Mouse (Mus musculus): ENCODE data around the gene Cetn4. TPM values are rescaled to one million over a fixed set of nuclear protein-coding genes. Genes with fewer than 3 reads are reported as not detected.
A peak's percentile ranks its signal among the peaks of the same experiment; 100 is the strongest.

Cetn4 gene
- total and polyA plus RNA-seq, 3 experiments: 0.57 to 0.70 (median 0.63) TPM

- H3K36me3 ChIP-seq (ENCODE audit: control insufficient read depth, insufficient read depth, low read length): no peaks in the 10 kb centered on the region; the same call in none of the 2 replicates
- no peak overlapping the region for H3K4me3 ChIP-seq
- no peak overlapping the region for H3K9ac ChIP-seq (ENCODE audit: low read depth, low read length)
- H3K27me3 ChIP-seq (ENCODE audit: control insufficient read depth, insufficient read depth, low read length): no peaks in the 10 kb centered on the region
- WGBS: 92% methylated on average over 1 of the region's 1 CpGs
- H3K4me1 ChIP-seq (ENCODE audit: control insufficient read depth, insufficient read depth, low read length): peaks cover 9% of the 10 kb centered on the region
- H3K79me2 ChIP-seq (replicated peaks; ENCODE audit: control insufficient read depth, insufficient read depth, low read length): no peaks in the 10 kb centered on the region
- intact Hi-C loops (cut with DNase I): no loop called here
- no peak overlapping the region for H3K27ac ChIP-seq
- DNase-seq: no peak
- no peak for TF ChIP-seq CTCF (IDR thresholded peaks at IDR 0.05)
- no peak for TF ChIP-seq POLR2A (IDR thresholded peaks at IDR 0.05; ENCODE audit: insufficient read depth, low read depth, low read length)
- no peak for TF ChIP-seq EP300 (IDR thresholded peaks at IDR 0.05; ENCODE audit: insufficient read depth, low read depth, low read length)
Observed at GRCm38 (mm10) chr3:37316233-37316632, 3.7 kb upstream of the Cetn4 start.

- TF ChIP-seq CTCF (IDR thresholded peaks at IDR 0.05) (no peak), POLR2A (IDR thresholded peaks at IDR 0.05; ENCODE audit: insufficient read depth, low read depth, low read length) (no peak), EP300 (IDR thresholded peaks at IDR 0.05; ENCODE audit: insufficient read depth, low read depth, low read length) (no peak)
- peak; percentile 20 to 21 for DNase-seq
- intact Hi-C loops (cut with DNase I): no loop called here
- H3K27me3 ChIP-seq (ENCODE audit: control insufficient read depth, insufficient read depth, low read length): no peaks in the 10 kb centered on the region
- WGBS: 37% methylated on average over 1 of the region's 1 CpGs
- no peaks in the 10 kb centered on the region for H3K79me2 ChIP-seq (replicated peaks; ENCODE audit: control insufficient read depth, insufficient read depth, low read length)
- H3K27ac ChIP-seq: peak overlapping the region; percentile 15
- no peak overlapping the region for H3K9ac ChIP-seq (ENCODE audit: low read depth, low read length)
- H3K4me1 ChIP-seq (ENCODE audit: control insufficient read depth, insufficient read depth, low read length): peaks cover 9% of the 10 kb centered on the region
- no peaks in the 10 kb centered on the region; the same call in none of the 2 replicates for H3K36me3 ChIP-seq (ENCODE audit: control insufficient read depth, insufficient read depth, low read length)
- H3K4me3 ChIP-seq: peak overlapping the region; percentile 78; the same call in 1 of the 2 replicates
Observed at GRCm38 (mm10) chr3:37313371-37313770, 863 bp upstream of the Cetn4 start.

DNA sequence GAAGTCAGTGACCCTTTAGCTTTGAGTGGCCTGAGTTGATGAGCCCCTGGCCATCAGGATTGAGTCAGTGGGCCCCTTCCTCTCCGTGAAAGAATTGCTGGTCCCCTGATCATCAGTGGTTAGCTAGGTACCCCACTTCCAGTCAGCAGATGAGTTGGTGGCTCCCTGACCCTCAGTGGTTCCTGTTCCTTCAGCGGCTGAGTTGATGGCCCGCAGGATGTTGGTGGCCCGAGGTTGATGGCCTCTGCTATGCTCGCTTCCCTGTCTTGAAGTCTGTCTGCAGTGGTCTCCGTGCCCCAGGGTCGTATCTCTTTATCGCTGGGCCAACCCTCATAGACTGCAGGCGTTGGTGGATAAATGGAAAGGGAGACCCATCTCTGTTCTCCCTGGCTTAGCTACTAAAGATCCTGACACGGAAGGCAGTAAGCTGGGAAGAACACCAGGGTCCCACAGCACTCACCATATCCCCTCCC is 575 bp downstream of the Cetn4 start:
- intact Hi-C loops (cut with DNase I): no loop called here
- whole genome bisulfite sequencing: 2% methylated on average over 10 of the region's 10 CpGs
- peak overlapping the region; percentile 80 for H3K27ac ChIP-seq
- H3K27me3 ChIP-seq (ENCODE audit: control insufficient read depth, insufficient read depth, low read length): no peaks in the 10 kb centered on the region
- TF ChIP-seq CTCF (IDR thresholded peaks at IDR 0.05): no peak
- TF ChIP-seq POLR2A (IDR thresholded peaks at IDR 0.05; ENCODE audit: insufficient read depth, low read depth, low read length): no peak
- no peak for TF ChIP-seq EP300 (IDR thresholded peaks at IDR 0.05; ENCODE audit: insufficient read depth, low read depth, low read length)
- no peaks in the 10 kb centered on the region for H3K79me2 ChIP-seq (replicated peaks; ENCODE audit: control insufficient read depth, insufficient read depth, low read length)
- H3K4me3 ChIP-seq: peak overlapping the region; percentile 78
- H3K9ac ChIP-seq (ENCODE audit: low read depth, low read length): peak overlapping the region; percentile 54
- no peaks in the 10 kb centered on the region; the same call in none of the 2 replicates for H3K36me3 ChIP-seq (ENCODE audit: control insufficient read depth, insufficient read depth, low read length)
- H3K4me1 ChIP-seq (ENCODE audit: control insufficient read depth, insufficient read depth, low read length): peaks cover 9% of the 10 kb centered on the region
- DNase-seq: no peak

DNA sequence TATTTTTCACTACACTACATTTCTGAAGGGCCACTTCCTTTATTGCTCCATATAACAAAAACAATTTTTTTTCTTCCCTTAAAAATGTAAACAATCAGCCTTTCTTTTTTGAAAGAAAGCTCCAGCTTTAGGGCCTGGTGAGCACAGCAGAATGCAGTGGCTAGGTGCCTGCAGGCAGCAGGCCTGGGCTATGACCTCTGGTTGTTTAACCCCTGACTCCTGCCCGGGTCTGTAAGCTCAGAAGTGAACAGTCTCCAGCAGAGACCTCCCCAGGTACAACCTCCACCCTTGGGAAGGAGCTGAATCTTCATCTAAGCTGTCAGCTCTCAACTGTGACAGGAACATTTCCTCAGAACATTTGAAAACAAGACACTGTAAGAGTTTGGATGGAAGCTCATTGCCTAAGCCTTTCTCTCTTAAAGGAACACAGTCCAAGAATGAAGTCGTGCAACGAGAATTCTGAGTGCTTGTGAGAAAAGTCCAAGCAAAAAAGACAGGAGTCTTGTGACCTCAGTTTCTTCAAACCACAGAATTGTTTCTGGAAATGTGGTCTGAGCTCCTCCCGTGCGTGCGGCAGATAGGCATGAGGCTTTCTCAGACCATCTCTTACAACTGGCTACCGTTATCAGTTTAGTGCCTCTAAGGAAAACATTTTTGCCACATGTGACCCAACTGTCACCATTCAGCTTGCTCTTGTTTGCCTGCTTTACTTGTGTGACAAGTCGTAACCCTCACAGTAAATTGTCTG is 8.9 kb downstream of the Cetn4 start:
- Histone ChIP-seq H3K9ac (ENCODE audit: low read depth, low read length) (no peak overlapping the region), H3K4me1 (ENCODE audit: control insufficient read depth, insufficient read depth, low read length) (no peaks in the 10 kb centered on the region), H3K4me3 (no peak overlapping the region), H3K27ac (no peak overlapping the region), H3K36me3 (ENCODE audit: control insufficient read depth, insufficient read depth, low read length) (no peaks in the 10 kb centered on the region), H3K27me3 (ENCODE audit: control insufficient read depth, insufficient read depth, low read length) (no peaks in the 10 kb centered on the region), H3K79me2 (replicated peaks; ENCODE audit: control insufficient read depth, insufficient read depth, low read length) (no peaks in the 10 kb centered on the region)
- 67% methylated on average over 8 of the region's 8 CpGs for WGBS
- no peak for TF ChIP-seq CTCF (IDR thresholded peaks at IDR 0.05)
- TF ChIP-seq POLR2A (IDR thresholded peaks at IDR 0.05; ENCODE audit: insufficient read depth, low read depth, low read length): no peak
- TF ChIP-seq EP300 (IDR thresholded peaks at IDR 0.05; ENCODE audit: insufficient read depth, low read depth, low read length): no peak
- DNase-seq: no peak
- intact Hi-C loops (cut with DNase I): no loop called here

GRCm38 (mm10) chr3:37302685-37303084 is 9.8 kb downstream of the Cetn4 start:
- Histone ChIP-seq H3K4me1 (ENCODE audit: control insufficient read depth, insufficient read depth, low read length) (no peaks in the 10 kb centered on the region), H3K79me2 (replicated peaks; ENCODE audit: control insufficient read depth, insufficient read depth, low read length) (no peaks in the 10 kb centered on the region), H3K9ac (ENCODE audit: low read depth, low read length) (no peak overlapping the region), H3K36me3 (ENCODE audit: control insufficient read depth, insufficient read depth, low read length) (no peaks in the 10 kb centered on the region), H3K27ac (no peak overlapping the region), H3K27me3 (ENCODE audit: control insufficient read depth, insufficient read depth, low read length) (no peaks in the 10 kb centered on the region), H3K4me3 (no peak overlapping the region)
- DNase-seq: peak; percentile 26 to 38
- TF ChIP-seq CTCF (IDR thresholded peaks at IDR 0.05) (peak; percentile 81), POLR2A (IDR thresholded peaks at IDR 0.05; ENCODE audit: insufficient read depth, low read depth, low read length) (no peak), EP300 (IDR thresholded peaks at IDR 0.05; ENCODE audit: insufficient read depth, low read depth, low read length) (no peak)
- 37% methylated on average over 12 of the region's 12 CpGs for WGBS
- intact Hi-C loops (cut with DNase I): no loop called here

- TF ChIP-seq POLR2A (IDR thresholded peaks at IDR 0.05; ENCODE audit: insufficient read depth, low read depth, low read length) (no peak), CTCF (IDR thresholded peaks at IDR 0.05) (no peak), EP300 (IDR thresholded peaks at IDR 0.05; ENCODE audit: insufficient read depth, low read depth, low read length) (no peak)
- H3K36me3 ChIP-seq (ENCODE audit: control insufficient read depth, insufficient read depth, low read length): no peaks in the 10 kb centered on the region
- no peaks in the 10 kb centered on the region for H3K4me1 ChIP-seq (ENCODE audit: control insufficient read depth, insufficient read depth, low read length)
- WGBS: 76% methylated on average over 3 of the region's 3 CpGs
- intact Hi-C loops (cut with DNase I): no loop called here
- no peaks in the 10 kb centered on the region for H3K27me3 ChIP-seq (ENCODE audit: control insufficient read depth, insufficient read depth, low read length)
- no peaks in the 10 kb centered on the region; the same call in 1 of the 2 replicates for H3K79me2 ChIP-seq (replicated peaks; ENCODE audit: control insufficient read depth, insufficient read depth, low read length)
- H3K9ac ChIP-seq (ENCODE audit: low read depth, low read length): no peak overlapping the region
- H3K27ac ChIP-seq: no peak overlapping the region
- DNase-seq: no peak
- no peak overlapping the region for H3K4me3 ChIP-seq
Observed at GRCm38 (mm10) chr3:37299470-37299869, 13.0 kb downstream of the Cetn4 start.

Measured in heart, adult 2 months (tissue).